Mouse (Mus musculus) midbrain, embryonic 11.5 days (tissue): ENCODE measurements around the gene Ltb4r2. TPM values are rescaled to one million over a fixed set of nuclear protein-coding genes. Genes with fewer than 3 reads are reported as not detected.

Experiments used
- ATAC-seq: fragments of 200-750 bp; cut with Nextera tagmentation; 2 replicates; pipeline ENCODE4 v1.8.0; 2017; ENCODE audit warnings: moderate TSS enrichment, moderate library complexity; ENCODE audit not compliant: low FRiP score
- DNase-seq: peaks from one replicate; pipeline ENCODE4 v3.0.0; 2015; ENCODE audit warnings: low spot score; ENCODE audit errors: missing footprints
- H3K27ac ChIP-seq: fragments of 300-500 bp; sonication (generic); 2 replicates; pipeline ENCODE4 v1.5.1; 2014; ENCODE audit warnings: low read depth, low read length
- H3K27me3 ChIP-seq: fragments of 300-500 bp; sonication (generic); 2 replicates; pipeline ENCODE4 v1.6.1; 2014; ENCODE audit warnings: mild to moderate bottlenecking, low read length, moderate library complexity, mixed read lengths; ENCODE audit not compliant: control insufficient read depth, insufficient read depth
- H3K36me3 ChIP-seq: fragments of 300-500 bp; sonication (generic); 2 replicates; pipeline ENCODE4 v1.6.1; 2014; ENCODE audit warnings: mild to moderate bottlenecking, low read length, moderate library complexity, mixed read lengths; ENCODE audit not compliant: control insufficient read depth, insufficient read depth
- H3K4me1 ChIP-seq: fragments of 300-500 bp; sonication (generic); 2 replicates; pipeline ENCODE4 v1.6.1; 2014; ENCODE audit warnings: low read length; ENCODE audit not compliant: control insufficient read depth, insufficient read depth
- H3K4me2 ChIP-seq: fragments of 300-500 bp; sonication (generic); 2 replicates; pipeline ENCODE4 v1.6.1; 2014; ENCODE audit warnings: mild to moderate bottlenecking, moderate library complexity
- H3K4me3 ChIP-seq: fragments of 300-500 bp; sonication (generic); 2 replicates; pipeline ENCODE4 v1.5.1; 2014; ENCODE audit warnings: low read depth, low read length
- H3K9ac ChIP-seq: fragments of 300-500 bp; sonication (generic); 2 replicates; pipeline ENCODE4 v1.6.1; 2014; ENCODE audit warnings: low read length
- H3K9me3 ChIP-seq: fragments of 300-500 bp; sonication (generic); 2 replicates; pipeline ENCODE4 v1.6.1; 2016; ENCODE audit warnings: low read length; ENCODE audit not compliant: control insufficient read depth
- WGBS: fragments of 180-500 bp; shearing (Covaris S2); extraction: QIAGEN DNeasy Blood & Tissue Kit; methylation state at CpG from one replicate; pipeline ENCODE4 v1.1.7; 2014; 5-methylcytosine and 5-hydroxymethylcytosine counted together
- polyA plus RNA-seq: library from polyadenylated mRNA; unstranded; fragments of >200 nt; fragmentation: Nextera tagmentation; extraction: Ambion mirVana; gene quantifications from 2 replicates; pipeline ENCODE4 v1.2.1, GENCODE M21; 2014

Ltb4r2 gene
- polyA plus RNA-seq, 1 experiment from 2014 or later = 0.12 TPM

GRCm38 (mm10) chr14:55730531-55731032 lies 30.6 kb upstream of the Ltb4r2 start:
- Histone ChIP-seq H3K4me3 (no peak overlapping the region), H3K27ac (no peak overlapping the region), H3K4me2 (no peak overlapping the region), H3K4me1 (no peaks in the 10 kb centered on the region), H3K27me3 (no peaks in the 10 kb centered on the region), H3K36me3 (no peaks in the 10 kb centered on the region), H3K9ac (no peak overlapping the region), H3K9me3 (no peaks in the 10 kb centered on the region)
- ATAC-seq (no peak), DNase-seq (no peak)
- WGBS = 90% methylated on average over 7 of the region's 7 CpGs

GRCm38 (mm10) chr14:55733889-55734288 lies 27.3 kb upstream of the Ltb4r2 start:
- WGBS = 84% methylated on average over 10 of the region's 10 CpGs
- Histone ChIP-seq H3K9ac (no peak overlapping the region), H3K4me3 (no peak overlapping the region)

GRCm38 (mm10) chr14:55734869-55735268 lies 26.4 kb upstream of the Ltb4r2 start:
- Histone ChIP-seq H3K4me1 (no peaks in the 10 kb centered on the region), H3K4me3 (no peak overlapping the region), H3K27ac (no peak overlapping the region), H3K9ac (no peak overlapping the region), H3K27me3 (no peaks in the 10 kb centered on the region), H3K36me3 (no peaks in the 10 kb centered on the region), H3K4me2 (no peak overlapping the region), H3K9me3 (no peaks in the 10 kb centered on the region)
- DNase-seq (no peak), ATAC-seq (no peak)
- 80% methylated on average over 7 of the region's 7 CpGs for WGBS

More at GRCm38 (mm10) chr14:55733889-55734288, 27.3 kb upstream of the Ltb4r2 start:
- H3K27me3 ChIP-seq = no peaks in the 10 kb centered on the region
- no peak for ATAC-seq
- no peaks in the 10 kb centered on the region for H3K4me1 ChIP-seq
- no peaks in the 10 kb centered on the region for H3K36me3 ChIP-seq
- no peak overlapping the region for H3K4me2 ChIP-seq
- DNase-seq = no peak
- H3K9me3 ChIP-seq = no peaks in the 10 kb centered on the region
- H3K27ac ChIP-seq = no peak overlapping the region

- no peaks in the 10 kb centered on the region for H3K9me3 ChIP-seq
- no peak overlapping the region for H3K9ac ChIP-seq
- DNase-seq (no peak), ATAC-seq (no peak)
- H3K27ac ChIP-seq = no peak overlapping the region
- WGBS = 73% methylated on average over 3 of the region's 3 CpGs
- H3K4me2 ChIP-seq = no peak overlapping the region
- no peak overlapping the region for H3K4me3 ChIP-seq
- H3K36me3 ChIP-seq = no peaks in the 10 kb centered on the region
- H3K4me1 ChIP-seq = no peaks in the 10 kb centered on the region
- H3K27me3 ChIP-seq = no peaks in the 10 kb centered on the region
These were observed 25.9 kb upstream of the Ltb4r2 start for GRCm38 (mm10) chr14:55735334-55735733.

- Histone ChIP-seq H3K9ac (no peak overlapping the region), H3K36me3 (no peaks in the 10 kb centered on the region), H3K4me1 (no peaks in the 10 kb centered on the region), H3K27me3 (no peaks in the 10 kb centered on the region), H3K9me3 (no peaks in the 10 kb centered on the region), H3K4me2 (no peak overlapping the region), H3K27ac (no peak overlapping the region), H3K4me3 (no peak overlapping the region)
- no peak for DNase-seq
- ATAC-seq = no peak
- 78% methylated on average over 4 of the region's 4 CpGs for WGBS
These were observed 25.5 kb upstream of the Ltb4r2 start for GRCm38 (mm10) chr14:55735758-55736157.

- Histone ChIP-seq H3K4me3 (no peak overlapping the region), H3K9me3 (no peaks in the 10 kb centered on the region), H3K9ac (no peak overlapping the region), H3K36me3 (no peaks in the 10 kb centered on the region), H3K27me3 (no peaks in the 10 kb centered on the region), H3K4me1 (no peaks in the 10 kb centered on the region), H3K27ac (no peak overlapping the region), H3K4me2 (no peak overlapping the region)
- no peak for DNase-seq
- WGBS = 87% methylated on average over 9 of the region's 9 CpGs
- ATAC-seq = no peak
These were observed 24.0 kb upstream of the Ltb4r2 start for GRCm38 (mm10) chr14:55737086-55737687.

- 23% methylated on average over 10 of the region's 10 CpGs for WGBS
- no peak overlapping the region; the same call in 1 of the 2 replicates for H3K9ac ChIP-seq
- DNase-seq (peak; percentile 99), ATAC-seq (peak; percentile 33; the same call in 1 of the 2 replicates)
- no peak overlapping the region for H3K27ac ChIP-seq
- no peaks in the 10 kb centered on the region for H3K27me3 ChIP-seq
- H3K4me3 ChIP-seq = no peak overlapping the region
- peaks cover 15% of the 10 kb centered on the region for H3K4me1 ChIP-seq
- no peaks in the 10 kb centered on the region for H3K9me3 ChIP-seq
- no peaks in the 10 kb centered on the region for H3K36me3 ChIP-seq
- H3K4me2 ChIP-seq = no peak overlapping the region
These were observed 17.5 kb upstream of the Ltb4r2 start for GRCm38 (mm10) chr14:55743711-55744110.

GRCm38 (mm10) chr14:55745180-55745860 lies 15.9 kb upstream of the Ltb4r2 start, which contains the start of the genes Dhrs1 and Nop9:
Gene Dhrs1 (minus strand): TSS chr14:55745690.
Gene Nop9 (plus strand): TSS chr14:55745693.
- peaks cover 15% of the 10 kb centered on the region for H3K4me1 ChIP-seq
- H3K4me3 ChIP-seq = peak within 1 kb of the TSS; percentile 89
- H3K9ac ChIP-seq = peak within 1 kb of the TSS; percentile 88
- ATAC-seq = peak; percentile 91
- H3K27ac ChIP-seq = no peak within 1 kb of the TSS
- H3K9me3 ChIP-seq = no peaks in the 10 kb centered on the region
- DNase-seq = peak; percentile 96
- peak within 1 kb of the TSS; percentile 93 for H3K4me2 ChIP-seq
- 3% methylated on average over 29 of the region's 48 CpGs for WGBS
- H3K36me3 ChIP-seq = peaks cover 5% of the 10 kb centered on the region; the same call in 1 of the 2 replicates
- no peaks in the 10 kb centered on the region for H3K27me3 ChIP-seq

- ATAC-seq (no peak; the same call in 1 of the 2 replicates), DNase-seq (no peak)
- Histone ChIP-seq H3K27ac (no peak overlapping the region), H3K4me3 (peak overlapping the region; percentile 89), H3K4me1 (peaks cover 15% of the 10 kb centered on the region), H3K9ac (peak overlapping the region; percentile 88), H3K36me3 (peaks cover 9% of the 10 kb centered on the region; the same call in 1 of the 2 replicates), H3K27me3 (no peaks in the 10 kb centered on the region), H3K9me3 (no peaks in the 10 kb centered on the region), H3K4me2 (peak overlapping the region; percentile 93)
- under 1% methylated on average over 30 of the region's 31 CpGs for WGBS
These were observed 15.4 kb upstream of the Ltb4r2 start for GRCm38 (mm10) chr14:55745861-55746237.
